Mouse (Mus musculus): ENCODE data around the gene Nsg2. TPM values are rescaled to one million over a fixed set of nuclear protein-coding genes. Genes with fewer than 3 reads are reported as not detected.
A peak's percentile ranks its signal among the peaks of the same experiment; 100 is the strongest.
"Not testable (repeated sequence)": the region's sequence is repeated elsewhere in the genome, so short reads cannot be mapped to it uniquely, and the experiment has no call there.

Gene Nsg2
- polyA plus RNA-seq, 1 experiment from 2014 or later, result 157 TPM

GRCm38 (mm10) chr11:31981830-31982229 is 18.4 kb upstream of the Nsg2 start:
- no peaks in the 10 kb centered on the region for H3K36me3 ChIP-seq (replicated peaks; ENCODE audit: control insufficient read depth, insufficient read depth)
- no peak overlapping the region for H3K9ac ChIP-seq
- WGBS, result 94% methylated on average over 7 of the region's 7 CpGs
- no peak overlapping the region for H3K27ac ChIP-seq
- no peaks in the 10 kb centered on the region for H3K27me3 ChIP-seq (ENCODE audit: control insufficient read depth, insufficient read depth, low read length)
- peaks cover 9% of the 10 kb centered on the region; the same call in 1 of the 2 replicates for H3K9me3 ChIP-seq (ENCODE audit: control insufficient read depth, low read length)
- ATAC-seq (ENCODE audit: low FRiP score) (no peak), DNase-seq (ENCODE audit: low spot score) (no peak)
- no peak overlapping the region for H3K4me2 ChIP-seq (replicated peaks)
- H3K4me3 ChIP-seq (replicated peaks; ENCODE audit: low read length), result no peak overlapping the region
- no peaks in the 10 kb centered on the region for H3K4me1 ChIP-seq (replicated peaks; ENCODE audit: control insufficient read depth, insufficient read depth, low read length)

- H3K27ac ChIP-seq; H3K4me2 ChIP-seq (replicated peaks); H3K36me3 ChIP-seq (replicated peaks; ENCODE audit: control insufficient read depth, insufficient read depth); H3K4me3 ChIP-seq (replicated peaks; ENCODE audit: low read length); H3K4me1 ChIP-seq (replicated peaks; ENCODE audit: control insufficient read depth, insufficient read depth, low read length); H3K27me3 ChIP-seq (ENCODE audit: control insufficient read depth, insufficient read depth, low read length); DNase-seq (ENCODE audit: low spot score); ATAC-seq (ENCODE audit: low FRiP score); H3K9me3 ChIP-seq (ENCODE audit: control insufficient read depth, low read length); H3K9ac ChIP-seq: not testable (repeated sequence)
- 88% methylated on average over 13 of the region's 13 CpGs for WGBS
Observed at GRCm38 (mm10) chr11:31982247-31982943, 17.9 kb upstream of the Nsg2 start.

DNA sequence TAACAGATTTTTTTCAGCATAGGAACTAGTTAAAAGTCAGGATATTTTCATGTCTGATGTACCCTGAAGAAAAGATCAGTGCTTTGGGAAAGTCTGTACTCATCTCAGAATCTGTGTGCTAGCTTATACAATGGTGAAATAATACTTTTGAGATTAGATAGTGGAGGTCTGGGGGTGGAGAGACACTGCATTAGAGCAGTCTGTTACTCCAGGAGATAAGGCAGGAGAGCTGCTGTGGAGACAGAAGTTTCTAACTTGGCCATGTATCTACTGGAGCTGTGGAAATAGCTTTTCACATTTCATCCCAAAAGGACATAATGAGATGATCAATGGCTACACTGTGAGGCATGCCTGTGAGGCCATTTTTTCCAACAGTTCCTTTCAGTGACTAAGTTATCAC is 17.0 kb upstream of the Nsg2 start:
- no peak for ATAC-seq (ENCODE audit: low FRiP score)
- no peak overlapping the region for H3K9ac ChIP-seq

GRCm38 (mm10) chr11:31984786-31985185 is 15.5 kb upstream of the Nsg2 start:
- Histone ChIP-seq H3K27ac (no peak overlapping the region), H3K4me1 (replicated peaks; ENCODE audit: control insufficient read depth, insufficient read depth, low read length) (no peaks in the 10 kb centered on the region), H3K36me3 (replicated peaks; ENCODE audit: control insufficient read depth, insufficient read depth) (no peaks in the 10 kb centered on the region), H3K4me3 (replicated peaks; ENCODE audit: low read length) (no peak overlapping the region), H3K27me3 (ENCODE audit: control insufficient read depth, insufficient read depth, low read length) (no peaks in the 10 kb centered on the region), H3K9me3 (ENCODE audit: control insufficient read depth, low read length) (peaks cover 5% of the 10 kb centered on the region; the same call in 1 of the 2 replicates), H3K4me2 (replicated peaks) (no peak overlapping the region), H3K9ac (no peak overlapping the region)
- DNase-seq (ENCODE audit: low spot score) (no peak), ATAC-seq (ENCODE audit: low FRiP score) (no peak)
- 67% methylated on average over 2 of the region's 2 CpGs for WGBS

More for the DNA sequence above, 17.0 kb upstream of the Nsg2 start:
- DNase-seq (ENCODE audit: low spot score), result no peak
- Histone ChIP-seq H3K27me3 (ENCODE audit: control insufficient read depth, insufficient read depth, low read length) (no peaks in the 10 kb centered on the region), H3K27ac (no peak overlapping the region), H3K4me2 (replicated peaks) (no peak overlapping the region), H3K36me3 (replicated peaks; ENCODE audit: control insufficient read depth, insufficient read depth) (no peaks in the 10 kb centered on the region), H3K4me1 (replicated peaks; ENCODE audit: control insufficient read depth, insufficient read depth, low read length) (no peaks in the 10 kb centered on the region), H3K4me3 (replicated peaks; ENCODE audit: low read length) (no peak overlapping the region), H3K9me3 (ENCODE audit: control insufficient read depth, low read length) (peaks cover 9% of the 10 kb centered on the region; the same call in 1 of the 2 replicates)

DNA sequence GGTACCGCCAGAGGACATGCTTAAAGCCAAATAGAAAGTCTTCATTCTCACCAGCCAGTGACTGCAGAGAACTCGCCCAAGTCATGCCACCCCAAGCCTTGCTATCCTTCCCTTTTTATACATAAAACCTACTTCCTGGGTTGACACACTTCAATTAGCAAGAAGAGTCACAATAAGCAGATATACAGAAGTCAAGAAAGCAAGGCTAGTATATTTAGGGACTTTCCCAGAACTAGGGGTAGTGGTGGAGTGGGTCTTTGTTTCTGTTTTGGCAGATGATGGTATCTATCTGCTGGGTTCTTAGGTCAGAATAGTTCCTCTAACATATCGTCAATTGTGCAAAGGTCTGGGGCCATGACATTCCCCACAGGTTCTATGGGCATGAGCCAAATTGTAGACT is 7.7 kb upstream of the Nsg2 start:
- no peaks in the 10 kb centered on the region for H3K9me3 ChIP-seq (ENCODE audit: control insufficient read depth, low read length)
- H3K4me3 ChIP-seq (replicated peaks; ENCODE audit: low read length), result no peak overlapping the region
- no peak overlapping the region for H3K4me2 ChIP-seq (replicated peaks)
- no peak overlapping the region for H3K9ac ChIP-seq
- DNase-seq (ENCODE audit: low spot score) (no peak), ATAC-seq (ENCODE audit: low FRiP score) (no peak)
- no peak overlapping the region for H3K27ac ChIP-seq
- no peaks in the 10 kb centered on the region for H3K36me3 ChIP-seq (replicated peaks; ENCODE audit: control insufficient read depth, insufficient read depth)
- H3K4me1 ChIP-seq (replicated peaks; ENCODE audit: control insufficient read depth, insufficient read depth, low read length), result no peaks in the 10 kb centered on the region
- H3K27me3 ChIP-seq (ENCODE audit: control insufficient read depth, insufficient read depth, low read length), result no peaks in the 10 kb centered on the region
- WGBS, result 92% methylated on average over 3 of the region's 3 CpGs

DNA sequence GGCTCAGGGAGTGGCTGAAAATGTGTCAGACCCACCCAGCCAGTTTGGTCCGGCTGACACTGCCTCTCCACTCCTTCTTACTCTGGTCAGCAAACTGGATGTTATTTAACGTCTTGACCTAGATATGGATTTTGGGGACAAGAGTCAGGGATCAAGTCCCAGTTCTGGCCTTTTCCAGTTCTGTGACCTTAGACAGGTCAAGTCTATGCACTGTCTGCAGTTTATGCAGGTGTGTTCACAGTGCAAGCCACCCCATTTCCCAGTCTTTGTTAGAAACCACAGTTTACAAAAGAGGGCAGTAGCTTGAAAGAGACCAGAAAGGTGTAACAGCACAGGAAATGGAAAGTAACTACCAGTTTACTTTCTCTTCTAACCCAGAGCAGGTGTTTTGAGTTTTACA is 547 bp upstream of the Nsg2 start:
- peak overlapping the region; percentile 55 for H3K27ac ChIP-seq
- peaks cover 27% of the 10 kb centered on the region for H3K4me1 ChIP-seq (replicated peaks; ENCODE audit: control insufficient read depth, insufficient read depth, low read length)
- peaks cover 22% of the 10 kb centered on the region for H3K36me3 ChIP-seq (replicated peaks; ENCODE audit: control insufficient read depth, insufficient read depth)
- H3K27me3 ChIP-seq (ENCODE audit: control insufficient read depth, insufficient read depth, low read length), result no peaks in the 10 kb centered on the region
- 41% methylated on average over 2 of the region's 2 CpGs for WGBS
- no peaks in the 10 kb centered on the region for H3K9me3 ChIP-seq (ENCODE audit: control insufficient read depth, low read length)
- H3K9ac ChIP-seq, result no peak overlapping the region
- ATAC-seq (ENCODE audit: low FRiP score) (no peak), DNase-seq (ENCODE audit: low spot score) (no peak)
- peak overlapping the region; percentile 49; the same call in 1 of the 2 replicates for H3K4me3 ChIP-seq (replicated peaks; ENCODE audit: low read length)
- peak overlapping the region; percentile 93 for H3K4me2 ChIP-seq (replicated peaks)

- Histone ChIP-seq H3K27ac (peak overlapping the region; percentile 97), H3K27me3 (ENCODE audit: control insufficient read depth, insufficient read depth, low read length) (no peaks in the 10 kb centered on the region), H3K4me3 (replicated peaks; ENCODE audit: low read length) (peak overlapping the region; percentile 49), H3K4me1 (replicated peaks; ENCODE audit: control insufficient read depth, insufficient read depth, low read length) (peaks cover 27% of the 10 kb centered on the region), H3K36me3 (replicated peaks; ENCODE audit: control insufficient read depth, insufficient read depth) (peaks cover 38% of the 10 kb centered on the region), H3K9me3 (ENCODE audit: control insufficient read depth, low read length) (no peaks in the 10 kb centered on the region), H3K4me2 (replicated peaks) (peak overlapping the region; percentile 93), H3K9ac (peak overlapping the region; percentile 91)
- ATAC-seq (ENCODE audit: low FRiP score) (peak; percentile 14), DNase-seq (ENCODE audit: low spot score) (peak; percentile 58)
- WGBS, result 2% methylated on average over 11 of the region's 11 CpGs
Observed at GRCm38 (mm10) chr11:32001181-32001910, 1.1 kb downstream of the Nsg2 start.

- H3K4me1 ChIP-seq (replicated peaks; ENCODE audit: control insufficient read depth, insufficient read depth, low read length), result peaks cover 30% of the 10 kb centered on the region
- peak overlapping the region; percentile 49 for H3K4me3 ChIP-seq (replicated peaks; ENCODE audit: low read length)
- WGBS, result 2% methylated on average over 5 of the region's 5 CpGs
- peaks cover 8% of the 10 kb centered on the region; the same call in 1 of the 2 replicates for H3K9me3 ChIP-seq (ENCODE audit: control insufficient read depth, low read length)
- H3K27ac ChIP-seq, result peak overlapping the region; percentile 97
- peak overlapping the region; percentile 91 for H3K9ac ChIP-seq
- H3K4me2 ChIP-seq (replicated peaks), result peak overlapping the region; percentile 93
- H3K36me3 ChIP-seq (replicated peaks; ENCODE audit: control insufficient read depth, insufficient read depth), result peaks cover 52% of the 10 kb centered on the region
- ATAC-seq (ENCODE audit: low FRiP score), result peak; percentile 78
- peak; percentile 74 for DNase-seq (ENCODE audit: low spot score)
- no peaks in the 10 kb centered on the region for H3K27me3 ChIP-seq (ENCODE audit: control insufficient read depth, insufficient read depth, low read length)
Observed at GRCm38 (mm10) chr11:32002670-32003072, 2.4 kb downstream of the Nsg2 start.

GRCm38 (mm10) chr11:32008049-32008448 is 7.8 kb downstream of the Nsg2 start:
- H3K9me3 ChIP-seq (ENCODE audit: control insufficient read depth, low read length); H3K27me3 ChIP-seq (ENCODE audit: control insufficient read depth, insufficient read depth, low read length); H3K27ac ChIP-seq; DNase-seq (ENCODE audit: low spot score); ATAC-seq (ENCODE audit: low FRiP score); H3K9ac ChIP-seq; H3K4me3 ChIP-seq (replicated peaks; ENCODE audit: low read length): not testable (repeated sequence)
- Histone ChIP-seq H3K4me1 (replicated peaks; ENCODE audit: control insufficient read depth, insufficient read depth, low read length) (peaks cover 63% of the 10 kb centered on the region), H3K36me3 (replicated peaks; ENCODE audit: control insufficient read depth, insufficient read depth) (peaks cover 57% of the 10 kb centered on the region), H3K4me2 (replicated peaks) (peak overlapping the region; percentile 31; the same call in 1 of the 2 replicates)
- 81% methylated on average over 3 of the region's 3 CpGs for WGBS

All from hindbrain, embryonic 14.5 days (tissue).